Mouse (Mus musculus): ENCODE data around the gene Slc4a3.

GRCm38 (mm10) chr1:75587738-75588719 lies 42.0 kb downstream of the Slc4a3 start:
- TF ChIP-seq GATA1 (IDR thresholded peaks at IDR 0.05; ENCODE audit: borderline replicate concordance, low read length) (no peak), FLI1 (IDR thresholded peaks at IDR 0.05; ENCODE audit: low read length) (no peak)
